Mouse (Mus musculus) thymus, postnatal 36 days (tissue): ENCODE results near the gene Lrrc7.

Experiments used
- DNase-seq, 2 experiments: peaks; one replicate each; pipeline ENCODE4 v3.0.0; 2022; ENCODE audit warnings: mixed read lengths in 2 of 2

Lrrc7 gene

DNA sequence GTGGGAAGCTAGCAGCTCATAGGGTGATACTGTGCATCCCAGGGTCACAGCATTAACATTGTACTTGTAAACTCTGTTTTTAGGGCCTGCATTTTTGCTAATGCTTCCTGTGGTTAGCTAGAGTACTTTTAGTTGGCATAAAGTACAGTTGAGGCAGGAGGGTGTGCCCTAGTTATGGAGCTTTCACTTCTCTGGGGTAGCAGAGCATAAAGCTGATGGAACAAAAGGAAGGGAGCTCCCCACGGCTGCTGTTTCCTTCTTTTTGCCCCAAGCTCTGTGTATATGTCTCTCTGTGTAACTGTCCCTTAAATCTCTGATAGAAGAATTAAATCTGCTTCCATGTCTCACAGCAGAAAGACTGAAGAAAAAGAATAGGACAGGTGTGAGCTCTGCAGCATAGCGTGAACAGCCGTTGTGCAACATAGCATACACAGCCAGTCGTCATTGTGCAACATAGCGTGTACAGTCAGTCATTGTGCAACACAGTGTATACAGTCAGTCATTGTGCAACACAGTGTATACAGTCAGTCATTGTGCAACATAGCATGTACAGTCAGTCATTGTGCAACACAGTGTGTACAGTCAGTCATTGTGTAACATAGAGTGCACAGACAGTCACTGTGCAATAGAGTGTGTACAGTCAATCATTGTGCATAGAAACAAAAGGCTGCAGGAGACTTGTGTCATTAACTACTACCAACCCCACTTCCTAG lies 500.1 kb downstream of the Lrrc7 start:
- no peak for DNase-seq

DNA sequence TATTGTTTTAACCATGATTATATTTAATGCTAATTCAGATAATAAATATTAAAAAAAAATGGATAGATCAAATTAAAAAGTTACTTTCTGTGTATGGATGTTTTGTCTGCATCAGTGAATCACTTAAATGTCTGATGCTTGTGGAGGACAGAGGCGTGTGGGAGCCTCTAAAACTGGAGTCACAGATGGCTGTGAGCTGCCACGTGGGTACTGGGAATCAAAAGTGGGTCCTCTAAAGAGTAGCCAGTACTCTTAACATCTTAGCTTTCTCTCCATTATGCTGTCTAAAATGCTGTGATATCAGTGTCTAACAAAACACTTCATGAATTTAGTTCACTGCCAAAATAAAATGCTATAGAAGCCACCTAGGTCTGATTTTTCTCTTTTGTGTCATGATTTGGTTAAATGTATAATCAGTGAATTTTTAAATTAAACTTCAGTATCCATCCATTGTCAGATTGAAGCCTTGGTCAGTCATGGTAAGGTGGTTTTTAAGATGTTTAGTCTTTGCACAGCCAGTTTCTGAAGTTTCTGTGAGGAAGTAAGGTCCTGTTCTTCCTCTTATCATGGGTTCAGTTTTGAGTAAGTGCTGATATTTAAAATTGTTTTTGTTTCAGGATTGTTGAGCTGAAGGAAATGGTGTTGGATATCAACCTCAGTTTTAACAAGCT lies 501.3 kb downstream of the Lrrc7 start:
- DNase-seq: no peak

DNA sequence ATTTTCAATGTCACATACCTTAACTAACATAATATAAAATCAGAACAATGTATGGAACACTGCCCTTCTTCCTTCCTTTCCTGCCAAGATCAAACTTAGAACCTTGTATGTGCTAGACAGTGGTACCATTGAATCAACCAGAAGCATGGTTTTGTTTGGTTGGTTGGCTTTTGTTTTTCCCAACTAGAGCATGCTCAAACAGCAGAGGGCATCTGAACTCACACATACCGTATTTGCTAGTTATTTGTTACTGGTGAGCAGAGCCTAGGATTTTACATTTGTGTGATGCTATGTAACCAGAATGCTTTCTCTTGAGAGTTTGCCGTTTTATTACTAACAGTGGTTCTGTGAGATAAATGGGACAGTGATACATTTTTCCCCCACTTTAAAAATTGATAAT lies 512.5 kb downstream of the Lrrc7 start:
- DNase-seq: no peak

DNA sequence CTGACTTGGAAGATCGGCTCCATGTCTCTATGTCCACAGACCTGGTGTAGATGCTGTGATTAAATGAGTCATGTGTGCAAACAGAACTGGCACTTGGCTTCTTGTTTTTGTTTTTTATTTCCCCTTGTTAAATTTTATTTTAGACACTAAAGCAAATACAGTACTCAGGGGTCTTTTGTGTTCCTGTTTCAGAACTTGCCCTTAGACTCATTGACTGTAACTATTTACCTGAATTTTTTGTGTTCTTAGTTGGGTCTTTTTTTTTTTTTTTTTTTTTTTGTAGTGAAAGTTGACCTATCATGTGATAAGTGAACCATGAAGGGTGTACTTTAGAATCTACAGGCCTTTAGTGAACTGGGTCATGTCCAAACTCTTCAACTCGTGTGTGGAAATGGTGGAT lies 521.3 kb downstream of the Lrrc7 start:
- DNase-seq: no peak

DNA sequence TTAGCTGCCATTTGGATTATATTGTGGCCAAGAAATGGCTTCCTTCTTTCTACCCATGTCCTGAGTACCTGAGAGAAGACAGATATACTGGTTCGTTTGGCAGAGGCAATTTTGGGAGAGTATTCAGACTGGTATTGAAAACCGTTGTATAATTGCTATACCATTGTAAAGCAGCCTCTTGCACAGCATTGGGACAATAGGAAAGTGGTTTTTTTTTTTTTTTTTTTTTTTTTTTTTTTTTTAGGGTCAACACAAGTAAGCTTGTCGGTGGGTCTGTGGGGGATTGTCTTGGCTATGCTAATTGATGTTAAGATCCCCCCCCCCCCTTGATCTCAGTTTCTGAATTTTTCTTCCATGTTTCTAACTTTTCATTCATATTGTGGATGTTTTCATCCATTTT lies 523.9 kb downstream of the Lrrc7 start:
- DNase-seq: no peak

DNA sequence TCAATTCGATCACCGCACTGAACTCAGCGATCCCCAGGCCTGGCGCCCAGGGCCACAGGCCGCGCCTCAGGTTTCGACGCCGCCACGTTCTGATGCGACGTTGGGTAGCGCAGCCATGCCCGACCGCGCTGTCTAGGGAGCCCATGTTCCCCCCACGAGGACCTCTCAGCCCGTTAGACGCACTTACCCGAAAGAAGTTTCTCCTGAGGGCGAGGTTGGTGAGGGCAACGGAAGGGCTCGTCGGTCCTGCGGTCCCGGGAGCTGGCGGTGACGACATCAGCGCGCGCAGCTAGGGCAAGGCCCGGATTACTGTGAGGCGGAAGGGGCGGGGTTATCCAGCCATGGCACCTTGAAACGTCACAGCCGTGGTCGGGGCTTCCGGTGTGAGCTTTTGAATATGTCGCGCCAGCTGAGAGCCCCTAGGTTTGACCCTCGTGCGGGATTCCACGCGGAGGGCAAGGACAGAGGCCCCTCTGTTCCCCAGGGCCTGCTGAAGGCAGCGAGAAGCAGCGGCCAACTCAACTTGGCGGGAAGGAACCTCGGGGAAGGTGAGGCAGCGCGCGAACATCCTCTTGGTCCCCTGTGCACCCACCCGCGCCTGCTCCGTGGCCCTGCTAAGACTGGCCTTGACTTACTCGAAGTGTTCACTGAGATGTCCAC lies 525.6 kb downstream of the Lrrc7 start, which contains the start of the genes Srsf11 and Lrrc40:
TSS of gene Srsf11 (minus strand) at position 311 of the 660 bp plus-strand sequence.
TSS of gene Lrrc40 (plus strand) at position 334 of the 660 bp plus-strand sequence.
- peak; percentile 92 to 94 for DNase-seq

DNA sequence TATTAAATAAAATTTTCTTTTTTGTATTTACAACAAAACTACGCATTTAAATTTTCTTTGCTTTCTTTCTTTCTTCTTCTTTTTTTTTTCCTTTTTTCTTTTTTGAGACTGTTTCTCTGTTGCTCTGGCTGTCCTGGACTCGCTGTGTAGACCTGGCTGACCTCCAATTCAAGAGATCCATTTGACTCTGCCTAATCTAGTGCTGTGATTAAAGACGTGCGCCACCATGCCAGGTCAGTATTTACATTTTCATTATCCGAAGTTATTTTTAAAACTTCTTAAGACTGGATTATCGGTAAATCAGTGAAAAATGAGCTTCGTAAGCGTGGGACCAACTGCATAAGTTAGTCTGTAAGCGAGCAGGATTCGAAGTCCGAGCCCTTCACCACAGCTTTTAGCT lies 526.2 kb downstream of the Lrrc7 start:
- DNase-seq: no peak
